Mouse (Mus musculus): ENCODE measurements around the gene Hrk. TPM values are rescaled to one million over a fixed set of nuclear protein-coding genes. Genes with fewer than 3 reads are reported as not detected.

The Hrk gene
- total and polyA plus RNA-seq, 3 experiments, result not detected

- Histone ChIP-seq H3K36me3 (replicated peaks in 1 of 2; ENCODE audit: control insufficient read depth in 1 of 2, insufficient read depth in 1 of 2, low read length in 1 of 2) (peaks cover 0 to 6% of the 10 kb centered on the region in 2 experiments), H3K9me3 (replicated peaks; ENCODE audit: low read length) (no peaks in the 10 kb centered on the region), H3K4me2 (ENCODE audit: insufficient read depth, low read depth, poor library complexity, severe bottlenecking) (no peak overlapping the region), H3K27me3 (replicated peaks) (peaks cover 41% of the 10 kb centered on the region), H3K4me1 (ENCODE audit: control insufficient read depth in 1 of 2, insufficient read depth in 2 of 2) (no peaks in the 10 kb centered on the region), H3K27ac (ENCODE audit: insufficient read depth, low read depth) (no peak overlapping the region), H3K79me2 (replicated peaks; ENCODE audit: control insufficient read depth, extremely low read depth, insufficient read depth, poor library complexity, severe bottlenecking) (no peaks in the 10 kb centered on the region), H3K4me3 (replicated peaks in 1 of 3; ENCODE audit: low read depth in 2 of 3, low read length in 2 of 3, poor library complexity in 1 of 3) (no peak overlapping the region), H3K9ac (ENCODE audit: insufficient read depth, low read depth) (no peak overlapping the region)
- in situ Hi-C loops (cut with MboI; ENCODE audit: low pct_ligation_motif_present, low pct_unique_long_range_greater_than_20kb, low sequenced_read_pairs) (no loop called here), dilution Hi-C loops (cut with MboI; ENCODE audit: extremely low pct_ligation_motif_present, extremely low pct_unique_long_range_greater_than_20kb, low sequenced_read_pairs) (no loop called here)
- TF ChIP-seq EP300 (IDR thresholded peaks at IDR 0.05; ENCODE audit: low read length), result no peak
- no peak for TF ChIP-seq JUN (IDR thresholded peaks at IDR 0.05; ENCODE audit: insufficient read depth, low read depth, low read length)
- TF ChIP-seq ETS1 (conservative IDR thresholded peaks at IDR 0.05; ENCODE audit: low read depth, low read length), result no peak
- TF ChIP-seq MYC (IDR thresholded peaks at IDR 0.05; ENCODE audit: low read depth, low read length), result no peak
- TF ChIP-seq PAX5 (IDR thresholded peaks at IDR 0.05; ENCODE audit: low read length), result no peak
- TF ChIP-seq CHD2 (IDR thresholded peaks at IDR 0.05; ENCODE audit: low read length), result no peak
- TF ChIP-seq ZKSCAN1 (IDR thresholded peaks at IDR 0.05; ENCODE audit: borderline replicate concordance, low read depth, low read length), result no peak
- TF ChIP-seq ELF1 (IDR thresholded peaks at IDR 0.05; ENCODE audit: low read depth, low read length), result no peak
- no peak for TF ChIP-seq BHLHE40 (IDR thresholded peaks at IDR 0.05; ENCODE audit: low read depth, low read length)
- TF ChIP-seq TCF12 (IDR thresholded peaks at IDR 0.05; ENCODE audit: low read depth, low read length), result no peak
- no peak for TF ChIP-seq SMC3 (IDR thresholded peaks at IDR 0.05; ENCODE audit: low read depth, low read length)
- no peak for TF ChIP-seq TBP (conservative IDR thresholded peaks at IDR 0.05; ENCODE audit: low read depth, low read length)
- TF ChIP-seq POLR2AphosphoS2 (IDR thresholded peaks at IDR 0.05; ENCODE audit: low read depth, low read length), result no peak
- TF ChIP-seq HCFC1 (IDR thresholded peaks at IDR 0.05; ENCODE audit: low read depth, low read length), result no peak
- TF ChIP-seq UBTF (IDR thresholded peaks at IDR 0.05; ENCODE audit: low read depth, low read length), result no peak
- TF ChIP-seq MAZ (IDR thresholded peaks at IDR 0.05; ENCODE audit: low read depth, low read length), result no peak
- TF ChIP-seq KAT2A (IDR thresholded peaks at IDR 0.05; ENCODE audit: insufficient replicate concordance, low read length), result no peak
- TF ChIP-seq ZC3H11A (IDR thresholded peaks at IDR 0.05; ENCODE audit: low read depth, low read length), result no peak
- TF ChIP-seq GABPA (IDR thresholded peaks at IDR 0.05; ENCODE audit: insufficient replicate concordance, low read depth, low read length), result no peak
- DNase-seq (ENCODE audit: extremely low read depth), result no peak
Observed at GRCm38 (mm10) chr5:118188356-118188755, 23.9 kb downstream of the Hrk start.

GRCm38 (mm10) chr5:118190491-118190890 lies 26.0 kb downstream of the Hrk start:
- no peaks in the 10 kb centered on the region for H3K4me1 ChIP-seq (ENCODE audit: control insufficient read depth in 1 of 2, insufficient read depth in 2 of 2)
- no peak overlapping the region for H3K9ac ChIP-seq (ENCODE audit: insufficient read depth, low read depth)
- no peak for TF ChIP-seq ZNF384 (IDR thresholded peaks at IDR 0.05; ENCODE audit: low read depth, low read length)
- TF ChIP-seq SMC3 (IDR thresholded peaks at IDR 0.05; ENCODE audit: low read depth, low read length), result no peak
- TF ChIP-seq ELF1 (IDR thresholded peaks at IDR 0.05; ENCODE audit: low read depth, low read length), result no peak
- TF ChIP-seq MYC (IDR thresholded peaks at IDR 0.05; ENCODE audit: low read depth, low read length), result no peak
- TF ChIP-seq JUN (IDR thresholded peaks at IDR 0.05; ENCODE audit: insufficient read depth, low read depth, low read length), result no peak
- no peak for TF ChIP-seq ZC3H11A (IDR thresholded peaks at IDR 0.05; ENCODE audit: low read depth, low read length)
- no peak for TF ChIP-seq MXI1 (IDR thresholded peaks at IDR 0.05; ENCODE audit: low read depth, low read length)
- no peak for TF ChIP-seq MAZ (IDR thresholded peaks at IDR 0.05; ENCODE audit: low read depth, low read length)
- no peak for TF ChIP-seq TCF12 (IDR thresholded peaks at IDR 0.05; ENCODE audit: low read depth, low read length)
- no peak for TF ChIP-seq MEF2A (IDR thresholded peaks at IDR 0.05; ENCODE audit: borderline replicate concordance, low read depth, low read length)
- TF ChIP-seq POLR2AphosphoS2 (IDR thresholded peaks at IDR 0.05; ENCODE audit: low read depth, low read length), result no peak
- no peaks in the 10 kb centered on the region for H3K79me2 ChIP-seq (replicated peaks; ENCODE audit: control insufficient read depth, extremely low read depth, insufficient read depth, poor library complexity, severe bottlenecking)
- H3K27ac ChIP-seq (ENCODE audit: insufficient read depth, low read depth), result no peak overlapping the region
- no peak for DNase-seq (ENCODE audit: extremely low read depth)
- no peaks in the 10 kb centered on the region for H3K9me3 ChIP-seq (replicated peaks; ENCODE audit: low read length)
- no peak overlapping the region for H3K4me3 ChIP-seq (replicated peaks in 1 of 3; ENCODE audit: low read depth in 2 of 3, low read length in 2 of 3, poor library complexity in 1 of 3)
- in situ Hi-C loops (cut with MboI; ENCODE audit: low pct_ligation_motif_present, low pct_unique_long_range_greater_than_20kb, low sequenced_read_pairs), result no loop called here
- peaks cover 29% of the 10 kb centered on the region for H3K27me3 ChIP-seq (replicated peaks)
- no peak overlapping the region for H3K4me2 ChIP-seq (ENCODE audit: insufficient read depth, low read depth, poor library complexity, severe bottlenecking)
- H3K36me3 ChIP-seq (replicated peaks in 1 of 2; ENCODE audit: control insufficient read depth in 1 of 2, insufficient read depth in 1 of 2, low read length in 1 of 2), result peaks cover 0 to 9% of the 10 kb centered on the region in 2 experiments
- dilution Hi-C loops (cut with MboI; ENCODE audit: extremely low pct_ligation_motif_present, extremely low pct_unique_long_range_greater_than_20kb, low sequenced_read_pairs), result no loop called here
